Mouse (Mus musculus) left cerebral cortex, postnatal 10 days (tissue): ENCODE data around the gene Kdm2a. TPM values are rescaled to one million over a fixed set of nuclear protein-coding genes. Genes with fewer than 3 reads are reported as not detected.

ENCODE experiments used
- DNase-seq, 2 experiments: peaks; one replicate each; pipeline ENCODE4 v3.0.0; 2021 to 2022; ENCODE audit warnings: low spot score in 2 of 2, mixed read lengths in 1 of 2; ENCODE audit errors: extremely low spot score in 1 of 2
- intact Hi-C: fragments of 180-260 bp; cut with DNase I; formaldehyde crosslinking; loops from one replicate; pipeline ENCODE4 v1.15.1; 2025
- total RNA-seq, 2 experiments: library from RNA; stranded (reverse); gene quantifications; 2 replicates each; pipeline ENCODE4 v1.2.3; 2021

The Kdm2a gene
- total RNA-seq, 2 experiments from 2014 or later: 66.6 to 67.3 TPM

DNA sequence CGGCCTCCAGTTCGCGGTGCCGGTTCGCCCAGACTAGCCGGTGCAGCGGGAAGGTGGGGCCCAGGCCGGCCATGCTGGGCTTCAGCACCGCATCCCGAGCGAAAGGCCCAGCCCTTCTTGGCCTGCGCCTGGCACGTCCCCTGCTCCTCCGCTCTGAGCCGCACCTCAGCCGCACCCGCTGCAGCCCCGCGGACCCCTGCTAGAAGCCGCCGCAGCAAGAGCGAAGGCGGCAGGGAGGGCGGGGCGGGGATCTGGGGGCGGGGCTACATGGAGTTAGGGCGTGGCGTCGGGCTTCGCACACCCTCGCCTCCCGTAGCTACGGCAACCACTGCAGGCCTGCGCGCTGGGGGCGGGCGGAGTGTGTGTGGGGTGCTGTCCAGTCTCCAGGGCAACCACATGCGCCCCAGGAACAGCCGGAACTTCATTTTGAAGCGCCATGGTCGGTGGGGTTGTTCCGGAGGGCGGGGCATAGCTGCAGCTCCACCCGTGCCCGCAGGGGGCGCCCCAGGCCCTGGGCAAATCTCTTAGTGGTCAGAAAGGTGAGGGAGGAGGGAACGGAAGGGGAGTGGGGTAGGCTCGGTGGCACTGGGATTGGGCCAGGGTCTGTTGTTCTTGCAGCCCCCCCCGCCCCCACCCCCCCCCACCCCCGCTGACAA is 115.1 kb downstream of the Kdm2a start, which contains the start of gene Ankrd13d:
Gene Ankrd13d (minus strand): TSS at position 240 of the 656 bp plus-strand sequence.
- DNase-seq: peak; percentile 92 to 96
- intact Hi-C loops: no loop called here

DNA sequence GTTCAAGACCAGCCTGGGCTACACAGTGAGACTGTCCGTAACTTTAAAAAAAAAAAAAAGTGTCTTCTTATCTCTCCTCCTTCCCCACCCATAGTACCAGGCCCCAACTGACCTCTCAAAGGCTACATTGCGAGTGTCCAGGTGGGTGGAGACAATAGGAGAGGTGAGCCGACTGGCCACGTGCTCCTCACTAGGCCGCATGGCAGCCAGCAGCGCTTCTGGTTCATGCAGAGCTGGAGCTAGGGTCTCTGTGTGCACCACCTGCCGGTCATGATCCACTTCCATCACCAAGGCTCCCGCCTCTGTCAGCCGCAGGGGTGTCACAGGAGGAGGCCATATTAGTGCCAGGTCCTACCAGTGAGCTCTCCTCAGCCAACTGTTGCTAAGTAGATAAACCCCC is 117.7 kb downstream of the Kdm2a start:
- intact Hi-C loops: no loop called here

DNA sequence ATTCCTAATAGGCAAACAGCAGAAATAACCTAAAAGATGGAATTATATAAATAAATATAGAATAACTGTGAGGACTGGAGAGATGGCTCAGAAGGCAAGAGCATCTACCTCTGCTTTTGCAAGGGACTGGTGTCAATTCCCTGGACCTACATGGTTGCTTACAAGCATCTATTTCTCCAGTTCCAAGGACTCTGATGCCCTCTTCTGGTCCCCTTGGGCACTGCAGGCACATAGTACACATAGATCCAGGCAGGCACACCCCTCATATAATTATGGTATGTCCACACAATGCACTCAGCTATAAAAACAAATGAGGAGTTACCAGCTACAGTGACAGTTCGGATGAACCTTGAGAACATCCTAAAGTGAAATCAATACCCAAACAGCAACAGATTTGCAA is 118.6 kb downstream of the Kdm2a start:
- DNase-seq: no peak
- intact Hi-C loops: no loop called here

More for the DNA sequence above, 117.7 kb downstream of the Kdm2a start:
- DNase-seq: no peak

DNA sequence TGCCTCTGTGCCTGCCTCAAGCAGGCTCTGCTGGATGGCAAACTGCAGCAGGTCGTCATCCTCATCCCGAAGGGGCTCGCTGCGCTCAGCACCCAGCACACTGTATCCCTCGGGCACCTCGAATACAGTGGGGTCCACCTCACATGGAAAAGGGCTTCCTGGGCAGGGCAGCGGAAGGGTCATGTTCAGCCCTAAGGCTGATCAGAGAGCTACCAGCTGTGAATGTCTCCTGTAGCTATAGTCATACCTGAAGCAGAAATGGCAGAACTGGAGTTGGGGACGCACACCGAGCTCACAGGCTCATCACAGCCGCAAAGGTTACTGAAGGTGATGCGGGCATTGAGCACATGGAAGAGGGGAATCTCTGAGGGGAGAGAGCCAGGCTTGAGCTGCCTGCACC is 127.1 kb downstream of the Kdm2a start:
- no peak for DNase-seq
- intact Hi-C loops: no loop called here

- no peak for DNase-seq
- intact Hi-C loops: no loop called here
Observed at GRCm38 (mm10) chr19:4270187-4270586, 127.9 kb downstream of the Kdm2a start.

GRCm38 (mm10) chr19:4268566-4269361 is 129.3 kb downstream of the Kdm2a start, which contains the start of gene Ssh3:
TSS of gene Ssh3 (minus strand) at chr19:4269180.
- peak in 1 of 2 experiments; percentile 70 for DNase-seq
- intact Hi-C loops: no loop called here

DNA sequence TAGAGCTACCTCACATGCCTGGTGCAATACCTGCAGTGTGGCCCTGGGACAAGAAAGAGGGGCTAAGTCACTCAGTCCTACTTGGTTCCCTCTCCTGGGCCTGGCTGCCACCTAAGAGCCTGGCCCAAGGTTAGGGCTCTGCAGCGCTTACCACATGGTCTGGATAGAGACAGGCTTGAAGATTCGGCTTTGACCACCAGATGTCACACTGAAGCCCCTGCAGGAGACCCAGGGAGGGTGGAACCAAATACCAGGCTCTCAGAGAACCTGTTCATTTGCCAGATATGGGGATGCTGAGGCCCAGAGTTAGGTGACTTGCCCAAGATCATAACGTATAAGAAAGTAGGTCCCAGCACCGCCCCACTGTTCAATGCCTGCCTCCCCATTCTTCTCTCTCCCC is 132.1 kb downstream of the Kdm2a start:
- DNase-seq: no peak
- intact Hi-C loops: no loop called here

Other genes with a start within 250 kb of the Kdm2a start
- 10 to 100 TPM; 80.4 to 92.7 TPM for gene Coro1b, start 249.7 kb downstream of the Kdm2a start, total RNA-seq
- gene Ptprcap, start 244.7 kb downstream of the Kdm2a start, total RNA-seq: 1 to 10 TPM in 1 of 2 experiments, under 1 TPM in 1; 0.65 to 2.0 TPM
- gene Rps6kb2, start 234.9 kb downstream of the Kdm2a start, total RNA-seq: 10 to 100 TPM; 34.1 to 35.0 TPM
- 1 to 10 TPM; 3.1 to 3.5 TPM for gene Carns1, start 222.8 kb downstream of the Kdm2a start, total RNA-seq
- gene Tbc1d10c, start 207.0 kb downstream of the Kdm2a start, total RNA-seq: 1 to 10 TPM; 2.0 to 3.5 TPM
- gene Ppp1ca, start 206.2 kb downstream of the Kdm2a start, total RNA-seq: 100 to 1,000 TPM; 331 to 336 TPM
- gene Rad9a, start 196.6 kb downstream of the Kdm2a start, total RNA-seq: 1 to 10 TPM; 8.9 to 9.3 TPM
- 1 to 10 TPM; 1.5 to 1.7 TPM for gene Clcf1, start 184.0 kb downstream of the Kdm2a start, total RNA-seq
- not detected for gene AC109138.7, start 183.9 kb downstream of the Kdm2a start, total RNA-seq
- gene Pold4, start 166.4 kb downstream of the Kdm2a start, total RNA-seq: 10 to 100 TPM; 12.8 to 16.2 TPM
- gene Ssh3, start 129.1 kb downstream of the Kdm2a start, total RNA-seq: 10 to 100 TPM; 49.5 to 55.1 TPM
- gene Ankrd13d, start 115.1 kb downstream of the Kdm2a start, total RNA-seq: 10 to 100 TPM; 87.8 to 91.7 TPM
- 100 to 1,000 TPM; 146 to 154 TPM for gene Grk2, start 92.1 kb downstream of the Kdm2a start, total RNA-seq
- 1 to 10 TPM in 1 of 2 experiments, under 1 TPM in 1; 0.95 to 1.7 TPM for gene Rhod, start 41.1 kb upstream of the Kdm2a start, total RNA-seq
- 10 to 100 TPM; 13.3 to 16.6 TPM for gene Syt12, start 79.2 kb upstream of the Kdm2a start, total RNA-seq
- gene 2010003K11Rik, start 100.3 kb upstream of the Kdm2a start, total RNA-seq: not detected
- gene Pcx, start 112.2 kb upstream of the Kdm2a start, total RNA-seq: 10 to 100 TPM; 46.8 to 50.8 TPM
- 10 to 100 TPM; 73.7 to 76.1 TPM for gene Lrfn4, start 217.4 kb upstream of the Kdm2a start, total RNA-seq
- gene Rce1, start 227.4 kb upstream of the Kdm2a start, total RNA-seq: 10 to 100 TPM; 19.6 to 21.4 TPM